Mouse (Mus musculus): ENCODE results near the gene Ilvbl. TPM values are rescaled to one million over a fixed set of nuclear protein-coding genes. Genes with fewer than 3 reads are reported as not detected.
A peak's percentile ranks its signal among the peaks of the same experiment; 100 is the strongest.
"Not testable (repeated sequence)": the region's sequence is repeated elsewhere in the genome, so short reads cannot be mapped to it uniquely, and the experiment has no call there.

Gene Ilvbl
- polyA plus RNA-seq (2012; rRNA removed) (7.3 and 10.0 TPM in 2 replicates), polyA plus RNA-seq (2014; fragmentation: Nextera tagmentation; extraction: Ambion mirVana) (10.9 and 11.5 TPM in 2 replicates)

DNA sequence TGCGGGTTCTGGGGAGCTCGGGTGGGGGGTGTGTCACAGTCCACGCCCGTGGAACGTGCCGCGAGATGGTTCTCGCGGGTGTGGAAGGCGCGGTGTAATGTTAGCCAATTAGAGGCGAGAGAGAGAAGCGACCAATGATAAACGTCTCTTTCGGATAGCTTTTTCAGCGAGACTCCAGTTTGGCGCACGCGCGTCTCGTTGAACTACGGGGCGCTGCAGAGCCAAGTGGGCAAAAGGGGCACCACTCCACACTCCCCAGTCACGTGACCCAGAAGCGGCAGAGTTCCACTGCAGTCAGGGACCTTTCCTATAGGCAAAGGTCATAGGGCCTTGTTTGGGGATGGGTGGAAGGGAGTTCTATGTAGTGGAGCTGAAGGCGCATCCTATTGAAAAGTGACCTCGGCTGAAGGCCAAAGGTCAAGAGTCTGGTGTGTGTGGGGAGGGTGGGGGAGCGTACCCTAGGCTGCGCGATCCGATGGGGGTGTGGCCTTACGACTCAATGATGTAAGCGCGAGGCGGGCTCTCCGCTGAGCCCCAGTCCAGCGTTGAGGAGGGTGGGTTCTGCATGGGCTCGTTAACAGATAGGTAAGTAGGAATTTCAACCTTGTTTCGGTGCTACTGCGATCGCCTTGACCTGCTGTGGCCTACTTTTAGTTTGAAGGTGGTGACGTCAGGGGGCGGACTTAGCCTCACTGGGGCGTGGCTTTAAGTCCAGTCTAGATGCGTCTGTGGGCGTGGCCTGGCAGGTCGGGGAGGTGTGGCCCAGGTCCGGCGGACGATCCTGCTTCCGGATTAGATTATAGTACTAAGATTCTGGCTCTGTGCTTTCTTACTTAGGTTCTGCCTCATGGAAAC lies at the start of gene Ilvbl:
Gene Ilvbl (plus strand): TSS at position 97 of the 855 bp plus-strand sequence.
- Histone ChIP-seq H3K4me2 (ENCODE audit: low read depth) (peak within 1 kb of the TSS; percentile 70), H3K27ac (peak within 1 kb of the TSS; percentile 76), H3K4me3 (ENCODE audit: insufficient read depth in 1 of 2, low read depth in 2 of 2, low read length in 2 of 2) (peak within 1 kb of the TSS; percentile 72 to 74), H3K27me3 (ENCODE audit: control insufficient read depth, insufficient read depth, low read length) (no peaks in the 10 kb centered on the region), H3K36me3 (replicated peaks; ENCODE audit: control insufficient read depth, insufficient read depth, low read depth) (no peaks in the 10 kb centered on the region; the same call in 1 of the 2 replicates), H3K4me1 (replicated peaks; ENCODE audit: control insufficient read depth in 2 of 2, insufficient read depth in 2 of 2, low read length in 1 of 2) (peaks cover 11 to 14% of the 10 kb centered on the region in 2 experiments), H3K9ac (replicated peaks) (peak within 1 kb of the TSS; percentile 77), H3K9me3 (ENCODE audit: control insufficient read depth, low read length) (no peaks in the 10 kb centered on the region)
- DNase-seq (ENCODE audit: low read depth in 3 of 3, low spot score in 3 of 3) (peak; percentile 91 to 93 (median 92)), ATAC-seq (ENCODE audit: insufficient read depth) (peak; percentile 86)
- WGBS (ENCODE audit: insufficient replicate concordance) = under 1% methylated on average over 51 of the region's 51 CpGs
- TF ChIP-seq CTCF (IDR thresholded peaks at IDR 0.05; ENCODE audit: low read depth) (peak; percentile 36), EP300 (IDR thresholded peaks at IDR 0.05; ENCODE audit: low read depth) (no peak)

DNA sequence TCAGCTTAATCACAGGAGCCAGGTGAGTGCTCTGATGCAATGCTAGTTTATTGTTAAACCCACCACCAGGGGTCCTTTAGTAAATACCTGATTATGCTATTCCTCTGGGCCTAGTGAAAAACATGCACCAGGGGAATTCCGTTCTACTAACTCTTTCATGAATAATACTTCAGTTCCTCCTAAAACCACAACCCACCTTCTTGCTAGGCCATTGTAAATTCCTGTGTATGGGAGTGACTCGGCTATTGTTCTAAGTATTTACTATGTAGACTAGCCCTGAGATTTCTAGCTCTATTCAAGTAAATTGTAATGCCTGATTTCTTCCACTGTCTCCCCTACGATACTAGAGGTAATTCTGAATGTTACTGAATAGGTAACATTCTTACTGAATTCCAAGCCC lies 49.1 kb upstream of the Ilvbl start:
- H3K27ac ChIP-seq; H3K27me3 ChIP-seq (ENCODE audit: control insufficient read depth, insufficient read depth, low read length); H3K9me3 ChIP-seq (ENCODE audit: control insufficient read depth, low read length); H3K9ac ChIP-seq (replicated peaks); DNase-seq (ENCODE audit: low read depth in 3 of 3, low spot score in 3 of 3); H3K36me3 ChIP-seq (replicated peaks; ENCODE audit: control insufficient read depth, insufficient read depth, low read depth); ATAC-seq (ENCODE audit: insufficient read depth); H3K4me1 ChIP-seq (replicated peaks; ENCODE audit: control insufficient read depth in 2 of 2, insufficient read depth in 2 of 2, low read length in 1 of 2); H3K4me3 ChIP-seq (ENCODE audit: insufficient read depth in 1 of 2, low read depth in 2 of 2, low read length in 2 of 2); H3K4me2 ChIP-seq (ENCODE audit: low read depth): not testable (repeated sequence)
- 37% methylated on average over 3 of the region's 3 CpGs for WGBS (ENCODE audit: insufficient replicate concordance)

DNA sequence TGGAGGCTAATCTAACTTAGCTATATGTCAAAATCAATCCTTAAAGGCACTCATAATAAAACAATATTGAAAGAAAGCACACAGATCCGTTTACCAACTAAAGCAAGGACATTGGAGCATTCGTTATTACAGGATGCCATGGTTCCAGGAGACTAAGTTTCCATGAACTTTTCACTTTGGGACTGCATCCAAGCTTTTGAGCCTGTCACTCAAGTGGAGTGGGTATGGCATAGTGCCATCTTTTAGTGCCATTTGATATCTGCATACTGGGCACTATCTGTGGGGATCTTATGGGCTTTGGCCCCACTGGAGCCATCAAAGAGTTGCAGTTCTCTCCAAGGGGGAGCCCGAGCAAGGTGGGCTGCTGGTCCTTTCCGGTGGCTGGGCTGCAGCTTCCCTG lies 48.6 kb upstream of the Ilvbl start:
- WGBS (ENCODE audit: insufficient replicate concordance) = 34% methylated on average over 4 of the region's 4 CpGs
- no peak overlapping the region for H3K9ac ChIP-seq (replicated peaks)
- H3K9me3 ChIP-seq (ENCODE audit: control insufficient read depth, low read length) = no peaks in the 10 kb centered on the region

DNA sequence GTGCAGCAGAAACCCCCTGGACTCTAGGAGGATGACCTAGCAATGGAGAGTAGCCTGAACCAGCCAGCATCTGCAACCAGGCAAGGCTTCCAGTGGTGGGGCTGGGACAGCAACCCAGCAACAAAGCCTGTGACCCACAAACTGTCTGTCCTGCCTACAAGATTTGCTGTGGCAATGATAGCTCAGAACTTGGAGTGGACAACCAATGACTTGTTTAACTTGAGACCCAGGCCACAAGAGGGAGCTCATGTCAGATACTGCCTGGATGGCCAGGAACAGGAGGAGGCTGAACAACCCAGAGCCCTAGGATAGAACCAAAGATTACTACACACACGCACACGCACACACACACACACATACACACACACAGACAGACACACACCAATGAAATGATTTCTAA lies 33.2 kb upstream of the Ilvbl start:
- TF ChIP-seq EP300 (IDR thresholded peaks at IDR 0.05; ENCODE audit: low read depth) = no peak
- peak; percentile 37; the same call in 1 of the 2 replicates for TF ChIP-seq CTCF (IDR thresholded peaks at IDR 0.05; ENCODE audit: low read depth)
- no peak for ATAC-seq (ENCODE audit: insufficient read depth)
- Histone ChIP-seq H3K4me2 (ENCODE audit: low read depth) (no peak overlapping the region), H3K9me3 (ENCODE audit: control insufficient read depth, low read length) (no peaks in the 10 kb centered on the region), H3K27ac (no peak overlapping the region), H3K9ac (replicated peaks) (no peak overlapping the region), H3K4me3 (ENCODE audit: insufficient read depth in 1 of 2, low read depth in 2 of 2, low read length in 2 of 2) (no peak overlapping the region), H3K4me1 (replicated peaks; ENCODE audit: control insufficient read depth in 2 of 2, insufficient read depth in 2 of 2, low read length in 1 of 2) (no peaks in the 10 kb centered on the region), H3K27me3 (ENCODE audit: control insufficient read depth, insufficient read depth, low read length) (no peaks in the 10 kb centered on the region), H3K36me3 (replicated peaks; ENCODE audit: control insufficient read depth, insufficient read depth, low read depth) (no peaks in the 10 kb centered on the region)
- 42% methylated on average over 2 of the region's 2 CpGs for WGBS (ENCODE audit: insufficient replicate concordance)
- DNase-seq (ENCODE audit: low read depth in 3 of 3, low spot score in 3 of 3) = no peak

More for the DNA sequence above, 48.6 kb upstream of the Ilvbl start:
- no peak for DNase-seq (ENCODE audit: low read depth in 3 of 3, low spot score in 3 of 3)
- H3K4me1 ChIP-seq (replicated peaks; ENCODE audit: control insufficient read depth in 2 of 2, insufficient read depth in 2 of 2, low read length in 1 of 2) = no peaks in the 10 kb centered on the region
- no peak overlapping the region for H3K4me2 ChIP-seq (ENCODE audit: low read depth)
- no peak overlapping the region for H3K4me3 ChIP-seq (ENCODE audit: insufficient read depth in 1 of 2, low read depth in 2 of 2, low read length in 2 of 2)
- no peaks in the 10 kb centered on the region for H3K27me3 ChIP-seq (ENCODE audit: control insufficient read depth, insufficient read depth, low read length)
- H3K36me3 ChIP-seq (replicated peaks; ENCODE audit: control insufficient read depth, insufficient read depth, low read depth) = no peaks in the 10 kb centered on the region
- no peak for TF ChIP-seq EP300 (IDR thresholded peaks at IDR 0.05; ENCODE audit: low read depth)
- TF ChIP-seq CTCF (IDR thresholded peaks at IDR 0.05; ENCODE audit: low read depth) = no peak
- H3K27ac ChIP-seq = no peak overlapping the region
- no peak for ATAC-seq (ENCODE audit: insufficient read depth)

DNA sequence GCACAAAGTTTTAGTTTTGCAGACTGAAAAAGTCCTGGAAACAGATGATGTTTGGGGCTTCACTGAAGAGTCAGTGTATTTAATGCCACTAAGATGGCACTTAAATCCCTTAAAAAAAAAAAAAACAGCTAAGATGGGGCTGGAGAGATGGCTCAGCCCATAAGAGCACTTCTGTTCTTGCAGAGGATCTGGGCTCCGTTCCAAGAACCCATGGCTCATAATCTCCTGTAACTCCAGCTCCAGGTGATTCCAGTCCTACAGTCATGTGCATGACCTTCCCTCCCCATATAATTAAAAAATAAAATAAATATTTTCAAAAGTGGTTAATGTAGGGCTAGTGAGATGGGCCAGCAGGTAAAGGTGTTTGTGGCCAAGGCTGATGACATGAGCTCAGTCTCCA lies 9.1 kb upstream of the Ilvbl start:
- Histone ChIP-seq H3K27ac (no peak overlapping the region), H3K4me1 (replicated peaks; ENCODE audit: control insufficient read depth in 2 of 2, insufficient read depth in 2 of 2, low read length in 1 of 2) (no peaks in the 10 kb centered on the region), H3K9ac (replicated peaks) (no peak overlapping the region), H3K27me3 (ENCODE audit: control insufficient read depth, insufficient read depth, low read length) (no peaks in the 10 kb centered on the region), H3K9me3 (ENCODE audit: control insufficient read depth, low read length) (no peaks in the 10 kb centered on the region), H3K36me3 (replicated peaks; ENCODE audit: control insufficient read depth, insufficient read depth, low read depth) (no peaks in the 10 kb centered on the region), H3K4me3 (ENCODE audit: insufficient read depth in 1 of 2, low read depth in 2 of 2, low read length in 2 of 2) (no peak overlapping the region), H3K4me2 (ENCODE audit: low read depth) (no peak overlapping the region)
- no peak for TF ChIP-seq EP300 (IDR thresholded peaks at IDR 0.05; ENCODE audit: low read depth)
- TF ChIP-seq CTCF (IDR thresholded peaks at IDR 0.05; ENCODE audit: low read depth) = no peak
- ATAC-seq (ENCODE audit: insufficient read depth) = no peak
- DNase-seq (ENCODE audit: low read depth in 3 of 3, low spot score in 3 of 3) = no peak
- 52% methylated on average over 1 of the region's 1 CpGs for WGBS (ENCODE audit: insufficient replicate concordance)

Measured in liver, embryonic 14.5 days (tissue).